Mouse (Mus musculus): Measurements from ENCODE around the gene Prrg4.

GRCm38 (mm10) chr2:104851686-104852085 lies 2.0 kb upstream of the Prrg4 start:
- TF ChIP-seq TCF12 (IDR thresholded peaks at IDR 0.05; ENCODE audit: low read depth, low read length) (no peak), CHD1 (IDR thresholded peaks at IDR 0.05; ENCODE audit: low read depth, low read length) (no peak), GATA1 (IDR thresholded peaks at IDR 0.05; ENCODE audit: low read depth, low read length) (no peak), EP300 (IDR thresholded peaks at IDR 0.05; ENCODE audit: low read depth in 1 of 2, low read length in 2 of 2) (no peak)

Measured in MEL (cell line).